Mouse (Mus musculus): ENCODE measurements around the gene Rasgef1a.

- TF ChIP-seq HCFC1 (IDR thresholded peaks at IDR 0.05; ENCODE audit: borderline replicate concordance, insufficient read depth, low read length) (no peak), ZC3H11A (IDR thresholded peaks at IDR 0.05; ENCODE audit: borderline replicate concordance, low read depth, low read length) (no peak), ZNF384 (IDR thresholded peaks at IDR 0.05; ENCODE audit: low read depth, low read length) (no peak), CHD2 (IDR thresholded peaks at IDR 0.05; ENCODE audit: low read depth, low read length) (no peak)
Measured at GRCm38 (mm10) chr6:117963201-117963600, 48.0 kb upstream of the Rasgef1a start.

Measured in ES-E14 (cell line).